Mouse (Mus musculus): ENCODE measurements around the gene Ddias. TPM values are rescaled to one million over a fixed set of nuclear protein-coding genes. Genes with fewer than 3 reads are reported as not detected.
A peak's percentile ranks its signal among the peaks of the same experiment; 100 is the strongest.

Gene Ddias
- polyA plus RNA-seq, 1 experiment, result not detected

- Histone ChIP-seq H3K27ac (ENCODE audit: insufficient read depth, low read depth, low read length) (peak overlapping the region; percentile 86), H3K4me1 (ENCODE audit: control insufficient read depth, insufficient read depth, low read length) (peaks cover 6% of the 10 kb centered on the region; the same call in 1 of the 2 replicates), H3K4me3 (ENCODE audit: insufficient read depth, low read depth, low read length) (peak overlapping the region; percentile 93)
- under 1% methylated on average over 29 of the region's 29 CpGs for WGBS
- no peak for TF ChIP-seq CTCF (IDR thresholded peaks at IDR 0.05; ENCODE audit: insufficient read depth, low read depth, low read length)
- peak; percentile 46; the same call in 1 of the 2 replicates for TF ChIP-seq POLR2A (IDR thresholded peaks at IDR 0.05; ENCODE audit: insufficient read depth, low read depth, low read length)
These were observed 838 bp upstream of the Ddias start for GRCm38 (mm10) chr7:92874761-92875408.

DNA sequence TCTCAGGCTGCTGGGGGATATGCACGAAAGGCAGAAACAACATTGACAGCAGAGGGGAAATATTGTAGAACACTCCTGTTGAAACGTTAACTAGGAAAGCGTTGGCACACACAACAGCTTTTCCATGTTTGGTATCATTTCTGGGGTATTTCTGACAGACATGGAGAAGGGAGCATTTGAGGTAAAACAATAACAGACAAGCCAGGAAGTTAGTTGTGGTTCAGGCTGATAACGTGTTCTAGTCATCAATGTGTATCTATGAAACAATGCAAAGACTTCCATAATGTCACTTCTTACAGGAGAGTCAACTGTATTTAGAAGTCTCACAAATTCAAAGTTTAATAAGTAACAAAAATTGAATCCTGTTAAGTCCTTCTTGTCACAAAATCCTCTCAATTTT is 2.5 kb downstream of the Ddias start:
- no peak for TF ChIP-seq CTCF (IDR thresholded peaks at IDR 0.05; ENCODE audit: insufficient read depth, low read depth, low read length)
- no peak for TF ChIP-seq POLR2A (IDR thresholded peaks at IDR 0.05; ENCODE audit: insufficient read depth, low read depth, low read length)
- Histone ChIP-seq H3K4me1 (ENCODE audit: control insufficient read depth, insufficient read depth, low read length) (peaks cover 3% of the 10 kb centered on the region; the same call in 1 of the 2 replicates), H3K27ac (ENCODE audit: insufficient read depth, low read depth, low read length) (no peak overlapping the region), H3K4me3 (ENCODE audit: insufficient read depth, low read depth, low read length) (no peak overlapping the region)
- 93% methylated on average over 4 of the region's 4 CpGs for WGBS

- Histone ChIP-seq H3K27ac (ENCODE audit: insufficient read depth, low read depth, low read length) (no peak overlapping the region), H3K4me3 (ENCODE audit: insufficient read depth, low read depth, low read length) (no peak overlapping the region), H3K4me1 (ENCODE audit: control insufficient read depth, insufficient read depth, low read length) (peaks cover under 1% of the 10 kb centered on the region; the same call in 1 of the 2 replicates)
- WGBS, result 38% methylated on average over 3 of the region's 3 CpGs
- no peak for TF ChIP-seq POLR2A (IDR thresholded peaks at IDR 0.05; ENCODE audit: insufficient read depth, low read depth, low read length)
- no peak for TF ChIP-seq CTCF (IDR thresholded peaks at IDR 0.05; ENCODE audit: insufficient read depth, low read depth, low read length)
These were observed 3.9 kb downstream of the Ddias start for GRCm38 (mm10) chr7:92870161-92870560.

- H3K27ac ChIP-seq (ENCODE audit: insufficient read depth, low read depth, low read length), result no peak overlapping the region
- TF ChIP-seq CTCF (IDR thresholded peaks at IDR 0.05; ENCODE audit: insufficient read depth, low read depth, low read length) (no peak), POLR2A (IDR thresholded peaks at IDR 0.05; ENCODE audit: insufficient read depth, low read depth, low read length) (no peak)
- no peaks in the 10 kb centered on the region for H3K4me1 ChIP-seq (ENCODE audit: control insufficient read depth, insufficient read depth, low read length)
- no peak overlapping the region for H3K4me3 ChIP-seq (ENCODE audit: insufficient read depth, low read depth, low read length)
- WGBS, result 21% methylated on average over 2 of the region's 2 CpGs
These were observed 7.5 kb downstream of the Ddias start for GRCm38 (mm10) chr7:92866526-92866925.

- 92% methylated on average over 3 of the region's 3 CpGs for WGBS
- H3K4me1 ChIP-seq (ENCODE audit: control insufficient read depth, insufficient read depth, low read length), result no peaks in the 10 kb centered on the region
- no peak overlapping the region for H3K4me3 ChIP-seq (ENCODE audit: insufficient read depth, low read depth, low read length)
- no peak for TF ChIP-seq CTCF (IDR thresholded peaks at IDR 0.05; ENCODE audit: insufficient read depth, low read depth, low read length)
- TF ChIP-seq POLR2A (IDR thresholded peaks at IDR 0.05; ENCODE audit: insufficient read depth, low read depth, low read length), result no peak
- no peak overlapping the region for H3K27ac ChIP-seq (ENCODE audit: insufficient read depth, low read depth, low read length)
These were observed 25.8 kb downstream of the Ddias start for GRCm38 (mm10) chr7:92848246-92848645.

DNA sequence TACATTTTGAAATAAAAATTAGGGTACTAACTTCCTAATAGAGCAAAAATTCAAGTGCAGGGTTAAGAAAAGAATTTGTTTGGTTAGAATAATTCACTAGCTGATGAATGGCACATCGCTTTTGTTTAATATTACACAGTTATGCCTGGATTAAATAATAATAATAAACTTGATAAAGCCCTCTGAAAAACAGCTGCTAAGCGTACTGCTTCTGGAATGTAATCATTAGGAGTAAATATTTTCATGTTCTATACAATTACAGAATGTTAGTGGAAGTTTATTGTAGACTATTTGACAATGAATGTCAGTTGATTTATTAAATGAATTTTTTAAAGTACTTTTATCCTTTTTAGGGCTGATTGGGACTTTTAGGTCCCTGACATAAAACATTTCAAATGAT is 31.8 kb downstream of the Ddias start:
- Histone ChIP-seq H3K4me3 (ENCODE audit: insufficient read depth, low read depth, low read length) (no peak overlapping the region), H3K27ac (ENCODE audit: insufficient read depth, low read depth, low read length) (no peak overlapping the region), H3K4me1 (ENCODE audit: control insufficient read depth, insufficient read depth, low read length) (no peaks in the 10 kb centered on the region)
- WGBS, result 91% methylated on average over 2 of the region's 2 CpGs
- no peak for TF ChIP-seq CTCF (IDR thresholded peaks at IDR 0.05; ENCODE audit: insufficient read depth, low read depth, low read length)
- no peak for TF ChIP-seq POLR2A (IDR thresholded peaks at IDR 0.05; ENCODE audit: insufficient read depth, low read depth, low read length)

DNA sequence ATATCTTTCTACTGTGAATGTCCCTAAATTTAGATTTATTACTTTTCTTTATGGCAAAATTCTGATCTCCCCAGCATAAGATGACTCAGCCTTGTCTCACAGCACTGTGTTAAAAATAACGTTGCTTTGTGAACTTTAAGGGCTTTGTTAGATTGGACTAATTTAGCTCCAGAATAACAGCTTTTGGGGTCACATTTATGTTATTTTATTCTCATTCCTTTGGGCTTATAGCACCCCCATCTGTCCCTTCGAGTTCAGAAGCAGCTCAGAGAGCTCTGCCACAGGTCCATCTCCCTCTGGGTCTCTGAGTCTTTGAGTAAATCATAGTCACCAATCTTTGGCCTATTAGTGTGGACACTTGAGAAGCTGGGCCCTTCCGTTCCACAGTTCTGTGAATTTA is 36.1 kb downstream of the Ddias start:
- Histone ChIP-seq H3K4me1 (ENCODE audit: control insufficient read depth, insufficient read depth, low read length) (no peaks in the 10 kb centered on the region), H3K27ac (ENCODE audit: insufficient read depth, low read depth, low read length) (no peak overlapping the region; the same call in 1 of the 2 replicates), H3K4me3 (ENCODE audit: insufficient read depth, low read depth, low read length) (no peak overlapping the region)
- 26% methylated on average over 3 of the region's 3 CpGs for WGBS
- TF ChIP-seq POLR2A (IDR thresholded peaks at IDR 0.05; ENCODE audit: insufficient read depth, low read depth, low read length) (no peak), CTCF (IDR thresholded peaks at IDR 0.05; ENCODE audit: insufficient read depth, low read depth, low read length) (no peak)

DNA sequence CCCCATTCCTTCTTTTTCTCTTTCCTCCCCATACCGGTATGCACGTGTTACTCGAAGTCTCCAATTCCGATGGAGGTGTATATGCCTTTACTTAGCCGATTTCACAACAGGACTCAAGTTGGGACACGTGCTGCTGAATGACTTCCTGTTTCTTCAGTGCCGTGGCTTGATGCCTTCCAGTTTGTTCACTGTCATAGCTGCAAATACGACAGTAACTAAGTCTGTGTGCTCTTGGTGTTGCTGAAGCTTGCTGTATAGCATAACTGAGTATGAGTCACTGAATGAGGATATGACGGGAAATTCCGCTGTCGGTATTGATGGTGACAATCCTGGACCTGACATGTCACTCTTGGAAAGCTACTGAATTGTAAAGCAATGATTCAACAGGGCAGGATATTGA is 36.8 kb downstream of the Ddias start:
- WGBS, result 82% methylated on average over 11 of the region's 11 CpGs
- TF ChIP-seq CTCF (IDR thresholded peaks at IDR 0.05; ENCODE audit: insufficient read depth, low read depth, low read length) (no peak), POLR2A (IDR thresholded peaks at IDR 0.05; ENCODE audit: insufficient read depth, low read depth, low read length) (no peak)
- H3K27ac ChIP-seq (ENCODE audit: insufficient read depth, low read depth, low read length), result peak overlapping the region; percentile 71
- no peak overlapping the region for H3K4me3 ChIP-seq (ENCODE audit: insufficient read depth, low read depth, low read length)
- H3K4me1 ChIP-seq (ENCODE audit: control insufficient read depth, insufficient read depth, low read length), result no peaks in the 10 kb centered on the region

- H3K4me1 ChIP-seq (ENCODE audit: control insufficient read depth, insufficient read depth, low read length), result no peaks in the 10 kb centered on the region
- TF ChIP-seq CTCF (IDR thresholded peaks at IDR 0.05; ENCODE audit: insufficient read depth, low read depth, low read length) (no peak), POLR2A (IDR thresholded peaks at IDR 0.05; ENCODE audit: insufficient read depth, low read depth, low read length) (no peak)
- H3K4me3 ChIP-seq (ENCODE audit: insufficient read depth, low read depth, low read length), result no peak overlapping the region
- 77% methylated on average over 3 of the region's 3 CpGs for WGBS
- no peak overlapping the region for H3K27ac ChIP-seq (ENCODE audit: insufficient read depth, low read depth, low read length)
These were observed 37.6 kb downstream of the Ddias start for GRCm38 (mm10) chr7:92836447-92836846.
